Mouse (Mus musculus) megakaryocyte progenitor cell, adult 5-6 weeks (primary cell): ENCODE measurements around the gene Bcl7c. TPM values are rescaled to one million over a fixed set of nuclear protein-coding genes. Genes with fewer than 3 reads are reported as not detected.
"Not testable (repeated sequence)": the region's sequence is repeated elsewhere in the genome, so short reads cannot be mapped to it uniquely, and the experiment has no call there.

Experiments used
- ATAC-seq: replicated peaks from 2 replicates; pipeline ENCODE4 v1.8.0; 2016; ENCODE audit warnings: mild to moderate bottlenecking, moderate TSS enrichment, inconsistent platforms; ENCODE audit not compliant: poor library complexity
- total RNA-seq, 2 experiments: library from RNA; stranded (forward) in 1 of 2; stranded (reverse) in 1 of 2; fragments of 157-497, 149-512 nt in 1 of 2; fragments of 200-1000 nt in 1 of 2; gene quantifications; 2 replicates each; pipeline versions ENCODE4 v1.2.3 to v1.2.4; 2015 to 2017

Gene Bcl7c
- total RNA-seq, 2 experiments from 2014 or later = 44.6 to 63.4 TPM

DNA sequence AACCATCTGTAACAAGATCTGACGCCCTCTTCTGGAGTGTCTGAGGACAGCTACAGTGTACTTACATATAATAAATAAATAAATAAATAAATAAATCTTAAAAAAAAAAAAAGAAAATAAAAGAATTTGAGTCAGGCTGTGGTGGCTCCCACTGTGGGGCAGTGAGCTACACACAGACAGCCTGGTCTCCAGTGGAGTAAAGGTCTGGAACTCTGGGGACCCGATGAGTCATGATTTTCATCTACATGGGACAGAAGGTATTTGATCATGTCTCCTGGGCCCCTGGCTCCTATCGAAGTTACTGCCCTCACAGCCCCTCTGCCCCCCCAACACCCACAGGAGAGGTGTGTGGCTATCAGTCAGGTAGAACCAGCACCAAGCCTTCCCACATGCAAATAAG lies 57.1 kb downstream of the Bcl7c start:
- no peak for ATAC-seq

DNA sequence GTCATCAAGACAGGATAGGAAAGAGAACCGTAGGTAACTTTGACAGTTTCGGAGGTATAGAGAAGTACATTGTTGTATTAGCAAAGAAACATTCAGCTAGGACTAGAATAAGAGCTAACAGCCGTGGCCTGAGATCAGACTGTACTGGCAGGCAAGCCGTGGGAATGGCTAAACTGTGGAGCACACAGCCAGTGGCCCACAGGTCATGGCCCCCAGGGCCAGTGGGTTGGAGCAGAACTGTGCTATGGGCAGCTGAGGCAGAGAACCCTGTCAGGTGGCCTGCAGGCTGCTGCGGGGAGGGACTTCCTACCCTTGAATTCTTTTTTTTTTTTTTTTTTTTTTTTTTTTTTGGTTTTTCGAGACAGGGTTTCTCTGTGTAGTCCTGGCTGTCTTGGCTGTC lies 59.5 kb downstream of the Bcl7c start:
- no peak for ATAC-seq

DNA sequence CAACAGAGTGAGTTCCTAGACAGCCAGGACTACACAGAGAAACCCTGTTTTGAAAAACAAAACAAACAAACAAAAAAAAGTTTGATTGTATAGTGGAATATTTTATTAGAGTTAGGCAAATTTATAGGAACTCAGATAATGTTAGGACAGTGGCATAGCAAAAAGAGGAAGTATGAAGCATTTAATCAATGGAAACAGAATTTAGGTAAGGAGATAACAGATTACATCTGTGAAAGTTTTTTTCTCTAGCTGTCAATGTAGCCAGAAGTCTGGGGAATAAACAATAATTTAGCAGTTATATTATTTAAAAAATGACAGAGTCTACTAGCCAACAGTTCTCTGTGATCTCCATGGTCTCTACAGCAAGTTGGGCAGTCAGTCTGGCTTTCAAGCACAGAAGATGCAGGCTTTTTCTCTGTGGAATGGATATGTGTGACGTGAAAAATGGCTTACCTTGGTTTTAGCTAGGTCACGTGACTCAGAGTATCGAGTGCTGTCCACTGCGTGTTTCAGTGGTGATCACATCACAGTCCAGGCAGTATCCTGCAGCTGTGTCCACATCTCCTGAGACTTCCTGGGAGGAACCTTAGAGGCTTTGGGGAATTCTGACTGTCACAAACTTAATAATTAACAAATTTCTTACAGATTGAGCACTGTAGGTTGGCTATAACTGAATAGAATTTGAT lies 60.1 kb downstream of the Bcl7c start:
- no peak for ATAC-seq

DNA sequence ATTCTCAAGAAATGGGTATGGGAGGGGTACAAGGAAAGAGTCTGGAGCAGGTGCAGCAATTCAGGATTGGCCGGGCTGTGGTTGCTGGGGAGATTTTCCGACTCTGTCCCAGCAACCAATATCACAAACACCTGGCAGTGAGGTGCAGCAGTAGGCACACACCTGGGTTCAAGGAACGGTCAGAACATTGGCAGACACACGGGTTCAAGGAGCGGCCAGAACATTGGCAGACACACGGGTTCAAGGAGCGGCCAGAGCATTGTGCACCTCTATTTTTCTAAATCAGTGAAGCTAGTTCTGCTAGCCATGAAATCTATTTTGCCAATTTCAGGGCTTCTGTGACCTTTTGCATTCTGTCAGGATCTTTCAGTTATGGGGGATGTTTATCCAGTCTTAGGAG lies 61.2 kb downstream of the Bcl7c start:
- not testable (repeated sequence) for ATAC-seq

DNA sequence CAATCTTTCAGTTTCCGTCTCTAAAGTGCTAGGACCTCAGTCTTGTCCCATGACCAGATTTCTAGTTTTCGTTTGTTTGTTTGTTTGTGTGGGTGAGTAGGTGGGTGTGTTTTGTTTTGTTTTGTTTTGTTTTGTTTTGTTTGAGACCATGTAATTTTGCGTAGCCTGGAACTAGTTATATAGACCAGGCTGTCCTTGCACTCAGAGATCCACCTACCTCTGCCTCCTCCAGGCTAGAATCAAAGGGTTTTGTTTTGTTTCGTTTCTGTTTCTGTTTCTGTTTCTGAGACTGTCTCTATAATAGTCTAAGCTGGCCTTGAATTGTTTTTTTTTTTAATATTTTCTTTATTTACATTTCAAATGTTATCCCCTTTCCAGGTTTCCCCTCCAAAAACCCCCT lies 62.4 kb downstream of the Bcl7c start:
- ATAC-seq = no peak

DNA sequence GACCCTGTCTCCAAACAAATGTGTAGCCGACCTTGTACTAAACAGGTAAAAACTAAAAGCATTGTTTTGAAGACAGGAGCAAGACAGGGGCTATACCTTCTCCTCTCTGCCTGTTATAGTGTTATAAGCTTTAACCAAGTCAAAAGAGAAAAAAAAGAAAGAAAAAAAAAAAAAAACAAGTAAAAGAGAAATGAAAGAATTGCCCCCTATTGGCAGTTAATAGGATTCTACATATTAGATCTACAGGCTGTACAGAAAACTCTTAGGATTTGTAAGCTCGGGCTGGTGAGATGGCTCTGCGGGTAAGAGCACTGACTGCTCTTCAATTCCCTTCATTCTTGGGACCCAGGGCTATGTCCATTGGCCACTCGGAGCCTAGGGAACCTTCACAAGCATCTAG lies 66.5 kb downstream of the Bcl7c start:
- ATAC-seq = no peak

DNA sequence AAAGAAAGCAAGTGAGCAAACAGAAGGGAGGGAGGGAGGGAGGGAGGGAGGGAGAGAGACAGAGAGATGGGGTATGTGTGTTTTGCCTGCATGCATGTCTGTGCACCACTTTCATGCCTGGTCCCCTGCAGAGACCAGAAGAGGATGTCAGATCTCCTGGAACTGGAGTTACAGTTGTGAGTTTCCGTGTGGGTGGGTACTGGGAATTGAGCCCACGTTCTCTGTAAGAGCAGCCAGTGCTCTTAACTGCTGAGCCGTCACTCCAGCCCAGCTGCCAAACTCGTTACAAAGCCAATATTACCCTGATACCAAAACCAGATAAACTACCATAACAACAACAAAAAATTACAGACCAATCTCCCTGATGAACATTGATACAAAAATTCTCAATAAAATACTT lies 67.5 kb downstream of the Bcl7c start:
- no peak for ATAC-seq

DNA sequence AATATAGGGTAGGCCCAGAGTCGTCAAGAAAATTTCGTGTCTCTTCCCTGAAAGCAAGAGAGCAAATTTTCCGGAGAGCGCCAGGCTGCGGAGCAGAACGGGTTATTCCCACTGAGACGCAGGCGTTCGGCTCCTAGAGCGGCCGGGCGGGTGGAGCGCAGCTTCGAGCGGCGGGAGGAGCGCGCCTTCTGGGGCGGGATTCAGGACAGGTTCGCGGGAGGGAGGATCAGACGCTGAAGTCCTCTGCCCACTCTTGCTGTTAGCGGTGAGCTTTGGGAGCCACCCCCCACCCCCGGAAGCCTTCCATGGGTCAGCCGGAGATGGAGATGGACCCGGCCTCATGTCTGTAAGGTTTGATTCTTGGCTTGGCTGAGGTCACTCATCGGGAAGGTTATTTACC lies 71.8 kb downstream of the Bcl7c start:
- ATAC-seq = peak; percentile 64; the same call in 1 of the 2 replicates

DNA sequence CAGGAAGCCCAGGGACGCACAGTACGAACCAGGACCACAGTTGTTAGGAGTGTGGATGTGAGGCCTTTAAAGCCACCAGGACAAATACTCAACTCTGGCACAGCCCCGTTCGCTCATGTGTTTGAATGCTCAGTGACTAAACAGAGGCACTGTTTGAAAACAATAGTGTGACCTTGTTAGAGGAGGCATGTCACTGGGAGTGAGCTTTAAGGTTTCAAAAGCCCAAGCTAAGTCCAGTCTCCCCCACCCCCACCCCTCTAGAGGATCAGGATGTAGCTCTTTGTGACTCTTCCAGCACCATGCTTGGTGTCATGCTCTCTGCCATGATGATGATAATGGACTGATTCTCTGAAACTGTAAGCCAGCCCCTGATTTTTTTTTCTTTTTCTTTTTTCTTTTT lies 77.3 kb downstream of the Bcl7c start:
- ATAC-seq = no peak

DNA sequence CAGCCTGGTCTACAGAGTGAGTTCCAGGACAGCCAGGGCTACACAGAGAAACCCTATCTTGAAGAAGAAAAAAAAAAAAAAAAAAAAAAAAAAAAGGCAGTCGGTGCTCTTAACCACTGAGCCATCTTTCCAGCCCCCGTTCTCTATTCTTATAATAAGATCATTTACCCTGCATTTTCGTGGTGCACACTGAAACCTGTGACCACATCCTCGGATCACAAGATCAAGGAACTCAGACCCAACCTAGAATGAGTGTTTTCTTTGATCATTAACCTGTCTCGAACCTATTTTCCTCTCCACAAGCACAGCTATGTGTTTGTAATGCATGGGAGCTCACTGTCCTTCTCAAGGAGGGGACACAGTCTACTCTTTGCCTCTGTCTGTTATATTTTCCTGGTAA lies 80.1 kb downstream of the Bcl7c start:
- ATAC-seq = no peak

DNA sequence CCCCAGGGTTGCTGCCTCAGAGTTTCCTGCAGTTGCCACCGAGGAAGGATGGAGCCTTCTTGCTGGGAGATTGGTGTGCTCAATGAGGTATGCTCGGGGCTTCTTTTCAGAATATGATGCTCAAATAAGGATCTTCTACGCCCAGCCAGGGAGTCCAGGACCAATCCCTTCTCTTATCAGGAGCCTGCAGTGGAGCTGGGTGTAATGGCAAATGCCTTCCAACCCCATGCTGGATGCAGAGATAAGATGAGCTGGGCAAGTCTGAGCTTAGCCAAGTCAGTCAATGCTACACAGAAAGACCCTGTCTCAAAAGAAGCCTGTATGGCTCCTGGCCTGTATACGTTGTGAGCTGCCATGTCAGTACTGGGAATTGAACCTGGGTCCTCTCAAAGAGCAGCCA lies 82.3 kb downstream of the Bcl7c start:
- ATAC-seq = peak; percentile 100

DNA sequence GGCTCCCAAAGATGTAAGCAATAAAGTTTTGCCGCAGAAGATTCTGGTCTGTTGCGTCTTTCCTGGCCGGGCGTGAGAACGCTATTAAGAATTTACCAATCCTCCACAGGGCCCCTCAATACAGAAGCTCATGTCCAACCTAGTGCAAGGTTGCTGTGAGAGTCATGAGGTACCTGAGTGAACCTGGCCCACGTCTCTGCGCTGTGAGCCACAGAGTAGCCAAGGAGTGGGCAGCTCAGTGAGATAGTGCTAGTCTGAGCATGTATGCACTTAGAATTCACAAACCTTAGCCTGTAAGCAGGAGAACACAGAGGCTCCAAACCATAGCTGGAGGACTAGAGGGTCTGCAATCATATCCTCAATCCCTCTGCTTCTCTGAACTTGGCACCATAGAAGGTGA lies 82.7 kb downstream of the Bcl7c start:
- ATAC-seq = 0 out of 2 replicates have a peak, but pooled peaks have one; percentile 6

DNA sequence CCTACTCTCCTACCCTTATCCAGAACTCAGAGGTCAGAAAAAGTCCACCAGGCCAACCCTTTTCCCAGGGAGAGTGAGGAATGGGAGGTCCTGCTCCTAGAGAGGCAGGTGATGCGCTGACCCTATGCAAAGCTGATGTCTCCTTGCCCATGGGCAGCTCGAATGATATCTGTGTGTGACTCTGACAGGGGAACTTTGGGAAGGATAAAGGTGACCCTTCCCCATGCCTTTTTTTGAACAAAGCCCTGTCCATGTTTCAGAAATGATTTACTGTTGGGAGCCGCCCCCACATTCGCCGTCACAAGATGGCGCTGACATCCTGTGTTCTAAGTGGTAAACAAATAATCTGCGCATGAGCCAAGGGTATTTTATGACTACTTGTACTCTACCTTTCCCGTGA lies 90.3 kb downstream of the Bcl7c start:
- not testable (repeated sequence) for ATAC-seq

DNA sequence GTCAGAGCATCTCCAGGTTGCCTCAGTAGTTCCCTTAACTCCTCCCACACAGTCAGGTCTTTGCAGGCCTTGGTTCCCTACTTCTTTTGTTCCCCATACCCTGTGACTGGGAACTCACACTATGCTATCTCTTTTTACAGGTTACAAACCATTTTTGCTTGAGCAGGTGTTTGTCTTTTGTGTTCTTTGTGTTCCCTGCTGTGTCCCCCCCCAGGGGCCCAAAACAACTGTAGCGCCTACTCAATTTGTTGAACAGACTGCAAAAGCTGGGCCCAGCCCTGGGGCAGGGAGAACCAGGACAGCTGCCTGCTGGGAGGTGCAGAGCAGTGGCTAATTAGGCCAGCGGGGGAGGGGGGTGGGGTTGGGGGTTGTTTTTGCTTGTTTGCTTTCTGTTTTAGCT lies 90.8 kb downstream of the Bcl7c start:
- no peak for ATAC-seq

DNA sequence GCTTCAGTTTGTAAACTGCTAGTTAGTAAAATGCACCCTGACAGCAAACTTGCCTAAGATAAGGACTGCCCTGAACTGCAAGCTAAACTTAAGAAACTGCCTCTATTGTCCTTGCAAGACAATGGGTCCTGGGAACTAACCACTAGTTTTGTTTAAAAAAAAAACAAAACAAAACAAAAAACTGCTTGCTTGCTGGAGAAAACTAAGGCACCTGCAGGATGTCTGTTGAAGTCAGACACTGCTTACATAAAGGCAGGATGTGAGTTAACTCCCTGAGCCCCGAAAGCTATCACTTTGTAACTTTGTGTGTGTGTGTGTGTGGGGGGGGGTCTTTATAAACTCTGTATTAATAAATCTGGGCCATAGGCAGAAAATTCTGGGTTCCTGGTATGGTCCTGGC lies 91.9 kb downstream of the Bcl7c start:
- ATAC-seq = no peak

DNA sequence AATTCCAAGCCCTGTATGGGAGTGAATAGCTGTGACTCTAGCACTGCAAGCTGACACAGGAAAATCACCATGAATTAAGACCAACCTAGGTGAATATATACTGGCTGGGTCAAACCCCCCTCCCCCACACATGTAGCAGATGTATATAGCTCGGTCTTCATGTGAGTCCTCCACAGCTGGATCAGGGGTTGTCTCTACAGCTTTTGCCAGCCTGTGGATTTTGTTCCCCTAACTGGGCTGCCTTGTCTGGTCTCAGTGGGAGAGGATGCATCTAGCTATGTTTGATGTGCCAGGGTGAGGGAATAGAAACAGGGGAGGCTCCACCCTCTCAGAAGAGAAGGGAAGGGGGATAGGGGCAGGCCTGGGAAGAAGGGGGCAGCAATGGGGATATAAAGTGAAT lies 92.4 kb downstream of the Bcl7c start:
- ATAC-seq = no peak

DNA sequence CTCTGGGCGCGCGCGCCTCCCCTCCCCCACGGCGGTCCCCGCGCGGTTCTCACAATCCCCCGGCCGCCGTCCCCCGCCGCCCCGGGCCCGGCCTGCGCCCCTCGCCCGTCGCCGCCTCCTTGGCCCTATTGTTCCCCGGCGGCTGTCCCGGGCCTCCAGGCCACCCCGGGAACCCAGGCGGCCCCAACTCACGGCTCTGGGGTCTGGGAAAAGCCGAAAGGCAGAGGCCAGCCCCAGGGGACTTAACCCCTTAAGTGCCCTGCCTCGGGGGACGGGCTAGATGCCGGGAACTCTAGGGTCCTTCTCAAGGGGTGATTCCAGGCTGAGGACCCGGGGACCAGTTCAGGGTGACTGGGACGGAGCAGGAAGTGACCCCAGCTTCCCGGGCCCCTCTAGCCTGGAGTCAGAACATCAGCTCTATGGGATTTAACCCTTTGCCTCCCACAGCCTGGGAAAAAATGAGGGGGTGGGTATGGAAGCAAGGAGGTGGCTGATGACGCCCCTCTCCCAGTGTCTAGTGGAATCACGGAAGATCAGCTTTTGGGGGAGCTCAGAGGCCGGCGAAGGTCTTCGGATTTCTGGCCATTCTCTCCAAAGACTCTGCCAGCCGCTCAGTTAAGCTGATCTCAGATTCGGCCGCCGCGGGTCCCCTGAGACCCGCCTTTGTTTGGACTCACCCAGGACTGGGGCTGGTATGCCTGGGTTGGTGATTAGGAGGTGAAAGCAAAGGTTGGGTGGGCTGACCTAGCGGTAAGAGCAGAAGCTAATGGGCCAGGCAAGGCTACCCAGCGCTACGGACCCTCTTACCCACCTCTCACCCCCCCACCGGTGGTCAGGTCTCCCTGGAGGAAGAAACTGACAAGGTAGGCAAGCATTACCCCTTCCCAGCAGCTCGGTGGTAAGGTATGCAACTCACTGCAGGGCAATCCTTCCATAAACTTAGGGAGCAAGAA lies 93.6 kb downstream of the Bcl7c start, which contains the start of gene Zfp629:
Gene Zfp629, minus strand, starts transcription at position 907 of the 953 bp plus-strand sequence.
- ATAC-seq = peak; percentile 69

DNA sequence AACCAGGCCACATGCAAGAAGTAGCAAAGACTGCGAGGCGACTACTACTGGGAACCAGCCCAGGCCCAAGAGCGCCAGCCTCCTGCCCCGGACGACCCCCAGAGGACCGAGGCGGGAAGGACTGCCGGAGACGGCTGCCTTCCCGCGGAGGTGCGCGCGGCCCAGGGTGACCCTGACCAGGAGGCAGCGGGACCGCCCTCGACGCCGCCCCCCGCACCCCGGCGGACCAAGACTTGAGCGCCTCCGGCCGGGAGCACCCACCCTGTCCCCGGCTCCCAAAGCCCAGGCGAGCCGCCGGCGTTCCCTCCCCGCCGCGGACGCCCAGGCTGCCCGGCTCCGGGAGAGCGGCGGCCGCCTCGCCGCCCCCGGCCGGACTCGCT lies 94.2 kb downstream of the Bcl7c start:
- peak; percentile 57 for ATAC-seq

DNA sequence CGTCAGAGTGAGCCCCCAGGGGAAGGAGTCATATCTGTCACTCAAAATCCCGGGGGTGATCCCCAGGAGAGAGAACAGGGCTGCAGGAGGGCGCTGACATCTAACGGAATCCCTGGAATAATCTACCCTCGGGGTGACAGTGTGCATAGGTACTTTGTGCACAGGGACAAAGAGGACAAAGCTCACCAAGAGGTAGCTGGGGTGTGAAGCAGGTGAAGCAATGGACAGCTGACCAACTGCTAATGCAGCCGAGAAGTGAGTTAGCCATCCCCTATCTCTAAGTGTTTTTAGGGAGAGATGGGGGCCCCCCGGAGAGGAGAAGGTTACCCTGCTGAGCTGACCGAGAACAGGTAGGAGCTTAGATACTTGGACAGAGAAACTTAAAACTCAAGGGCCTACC lies 94.6 kb downstream of the Bcl7c start:
- no peak for ATAC-seq

DNA sequence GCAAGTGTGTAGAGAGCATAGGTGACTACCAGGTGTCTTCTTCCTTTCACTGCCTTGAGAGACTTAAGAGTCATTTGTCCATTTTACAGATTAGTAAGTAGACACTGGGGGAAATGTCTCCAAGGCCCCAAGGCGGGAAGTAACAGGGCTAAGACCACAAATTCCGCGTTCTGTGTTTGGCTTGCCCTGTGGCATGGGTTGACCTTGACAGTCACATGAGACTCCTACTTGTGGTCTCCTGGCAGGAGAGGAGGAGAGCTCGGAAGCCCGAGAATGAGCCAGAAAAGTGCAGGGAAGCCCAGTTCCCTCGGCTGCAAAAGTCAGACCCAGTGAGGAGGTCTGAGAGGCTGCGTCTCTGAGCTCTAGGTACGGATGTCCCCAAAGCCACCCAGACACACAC lies 95.2 kb downstream of the Bcl7c start:
- no peak for ATAC-seq

DNA sequence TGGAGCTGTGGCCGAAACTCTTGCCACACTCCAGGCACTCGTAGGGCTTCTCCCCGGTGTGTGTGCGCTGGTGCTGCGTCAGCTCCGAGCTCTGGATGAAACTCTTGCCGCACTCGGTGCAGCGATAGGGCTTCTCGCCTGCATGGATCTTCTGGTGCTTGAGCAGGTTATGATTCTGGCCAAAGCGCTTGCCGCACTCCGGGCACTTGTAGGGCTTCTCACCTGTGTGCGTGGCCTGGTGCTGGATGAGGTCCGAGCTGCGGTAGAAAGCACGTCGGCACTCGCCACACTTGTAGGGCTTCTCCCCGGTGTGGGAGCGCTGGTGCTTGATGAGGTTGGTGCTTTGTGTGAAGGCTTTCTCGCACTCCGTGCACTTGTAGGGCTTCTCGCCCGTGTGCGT lies 97.2 kb downstream of the Bcl7c start:
- ATAC-seq = no peak
